Mouse (Mus musculus) testis, adult 2 months (tissue): ENCODE data around the gene Fbxl5.

Experiments
- CTCF ChIP-seq: fragments of 200-500 bp; IDR thresholded peaks from 2 replicates; pipeline ENCODE4 v1.5.1; 2012; ENCODE audit warnings: low read depth, mild to moderate bottlenecking, inconsistent platforms, low read length, moderate library complexity; ENCODE audit not compliant: control insufficient read depth, insufficient read depth, insufficient replicate concordance
- POLR2A ChIP-seq: fragments of 200-500 bp; IDR thresholded peaks from 2 replicates; pipeline ENCODE4 v1.6.1; 2012; ENCODE audit warnings: low read depth, mild to moderate bottlenecking, inconsistent platforms, low read length, moderate library complexity; ENCODE audit not compliant: control insufficient read depth

- TF ChIP-seq CTCF (no peak), POLR2A (no peak)
Observed at GRCm38 (mm10) chr5:43806914-43807313, 14.5 kb downstream of the Fbxl5 start.
